Mouse (Mus musculus): ENCODE results near the gene Tbx6.

GRCm38 (mm10) chr7:126760956-126761355 is 20.3 kb upstream of the Tbx6 start:
- TF ChIP-seq CTCF (IDR thresholded peaks at IDR 0.05; ENCODE audit: low read depth) (no peak), EP300 (IDR thresholded peaks at IDR 0.05; ENCODE audit: low read depth) (no peak)

Measured in liver, postnatal 0 days (tissue).